Mouse (Mus musculus) MEL (cell line): Measurements from ENCODE around the gene Trim46. TPM values are rescaled to one million over a fixed set of nuclear protein-coding genes. Genes with fewer than 3 reads are reported as not detected.

Experiments used
- polyA plus RNA-seq, 2 experiments: library from polyadenylated mRNA; stranded (reverse) in 1 of 2; unstranded in 1 of 2; fragments of >175 nt in 1 of 2; fragments of >200 nt in 1 of 2; gene quantifications; 2 replicates each; pipeline versions ENCODE4 v1.2.1 to v1.2.4; 2012; ENCODE audit warnings: low replicate concordance in 2 of 2, low read depth in 1 of 2; ENCODE audit not compliant: insufficient read length in 2 of 2, insufficient read depth in 1 of 2, missing spikeins in 1 of 2
- total RNA-seq: library from RNA; depleted of rRNA; stranded (reverse); fragments of 300-350 nt; gene quantifications from 2 replicates; pipeline ENCODE4 v1.2.3, GENCODE M21; 2012; rRNA removed

Trim46 gene
- total and polyA plus RNA-seq, 3 experiments = 3.3 to 7.7 TPM; not detected in 1

Other genes starting within 250 kb of the Trim46 start
- gene Rusc1, start 153.0 kb downstream of the Trim46 start, total RNA-seq = 32.2 and 40.8 TPM in 2 replicates
- 10 to 100 TPM in 1 of 2 experiments, not detected in 1; 58.9 TPM for gene Rusc1, start 153.0 kb downstream of the Trim46 start, polyA plus RNA-seq
- gene Gm43738, start 145.2 kb downstream of the Trim46 start, total RNA-seq = not detected in 2 replicates
- not detected for gene Gm43738, start 145.2 kb downstream of the Trim46 start, polyA plus RNA-seq
- gene Fdps, start 144.3 kb downstream of the Trim46 start, total RNA-seq = 239 and 267 TPM in 2 replicates
- 100 to 1,000 TPM in 1 of 2 experiments, not detected in 1; 226 TPM for gene Fdps, start 144.3 kb downstream of the Trim46 start, polyA plus RNA-seq
- gene Pklr, start 110.2 kb downstream of the Trim46 start, total RNA-seq = 41.1 and 53.2 TPM in 2 replicates
- 100 to 1,000 TPM; 133 to 185 TPM for gene Pklr, start 110.2 kb downstream of the Trim46 start, polyA plus RNA-seq
- 4.0 TPM in 2 replicates for gene Hcn3, start 86.1 kb downstream of the Trim46 start, total RNA-seq
- gene Hcn3, start 86.1 kb downstream of the Trim46 start, polyA plus RNA-seq = 1 to 10 TPM in 1 of 2 experiments, not detected in 1; 7.4 TPM
- gene Clk2, start 81.5 kb downstream of the Trim46 start, total RNA-seq = 27.5 and 28.2 TPM in 2 replicates
- 100 to 1,000 TPM in 1 of 2 experiments, 10 to 100 TPM in 1; 83.6 to 138 TPM for gene Clk2, start 81.5 kb downstream of the Trim46 start, polyA plus RNA-seq
- gene Scamp3, start 68.8 kb downstream of the Trim46 start, total RNA-seq = 78.1 and 101 TPM in 2 replicates
- 100 to 1,000 TPM in 1 of 2 experiments, not detected in 1; 287 TPM for gene Scamp3, start 68.8 kb downstream of the Trim46 start, polyA plus RNA-seq
- gene Fam189b, start 63.2 kb downstream of the Trim46 start, total RNA-seq = 6.2 and 7.0 TPM in 2 replicates
- 10 to 100 TPM in 1 of 2 experiments, not detected in 1; 35.3 TPM for gene Fam189b, start 63.2 kb downstream of the Trim46 start, polyA plus RNA-seq
- 42.8 and 49.1 TPM in 2 replicates for gene Gba, start 43.4 kb downstream of the Trim46 start, total RNA-seq
- 10 to 100 TPM in 1 of 2 experiments, not detected in 1; 55.0 TPM for gene Gba, start 43.4 kb downstream of the Trim46 start, polyA plus RNA-seq
- gene Thbs3, start 31.1 kb downstream of the Trim46 start, total RNA-seq = 1.8 and 3.4 TPM in 2 replicates
- gene Thbs3, start 31.1 kb downstream of the Trim46 start, polyA plus RNA-seq = 1 to 10 TPM in 1 of 2 experiments, not detected in 1; 4.9 TPM
- 312 and 314 TPM in 2 replicates for gene Mtx1, start 19.2 kb downstream of the Trim46 start, total RNA-seq
- gene Mtx1, start 19.2 kb downstream of the Trim46 start, polyA plus RNA-seq = 100 to 1,000 TPM in 1 of 2 experiments, not detected in 1; 369 TPM
- 0.04 and 0.13 TPM in 2 replicates for gene Muc1, start 17.3 kb downstream of the Trim46 start, total RNA-seq
- 1 to 10 TPM in 1 of 2 experiments, not detected in 1; 1.1 TPM for gene Muc1, start 17.3 kb downstream of the Trim46 start, polyA plus RNA-seq
- 171 and 180 TPM in 2 replicates for gene Krtcap2, start 343 bp downstream of the Trim46 start, total RNA-seq
- gene Krtcap2, start 343 bp downstream of the Trim46 start, polyA plus RNA-seq = 100 to 1,000 TPM in 1 of 2 experiments, not detected in 1; 497 TPM
- gene Dpm3, start 13.0 kb upstream of the Trim46 start, total RNA-seq = 246 and 271 TPM in 2 replicates
- gene Dpm3, start 13.0 kb upstream of the Trim46 start, polyA plus RNA-seq = 100 to 1,000 TPM in 1 of 2 experiments, not detected in 1; 237 TPM
- gene Slc50a1, start 24.3 kb upstream of the Trim46 start, total RNA-seq = 17.2 and 22.5 TPM in 2 replicates
- 10 to 100 TPM in 1 of 2 experiments, not detected in 1; 45.9 TPM for gene Slc50a1, start 24.3 kb upstream of the Trim46 start, polyA plus RNA-seq
- gene Efna1, start 34.8 kb upstream of the Trim46 start, total RNA-seq = not detected in 2 replicates
- gene Efna1, start 34.8 kb upstream of the Trim46 start, polyA plus RNA-seq = not detected
- 0.54 and 0.78 TPM in 2 replicates for gene Efna3, start 76.7 kb upstream of the Trim46 start, total RNA-seq
- 1 to 10 TPM in 1 of 2 experiments, not detected in 1; 1.2 TPM for gene Efna3, start 76.7 kb upstream of the Trim46 start, polyA plus RNA-seq
- gene Efna4, start 91.7 kb upstream of the Trim46 start, total RNA-seq = 1.4 and 1.9 TPM in 2 replicates
- 1 to 10 TPM in 1 of 2 experiments, not detected in 1; 4.5 TPM for gene Efna4, start 91.7 kb upstream of the Trim46 start, polyA plus RNA-seq
- 15.3 and 16.9 TPM in 2 replicates for gene Adam15, start 103.7 kb upstream of the Trim46 start, total RNA-seq
- 10 to 100 TPM in 1 of 2 experiments, not detected in 1; 43.2 TPM for gene Adam15, start 103.7 kb upstream of the Trim46 start, polyA plus RNA-seq
- gene Dcst2, start 115.7 kb upstream of the Trim46 start, total RNA-seq = not detected in 2 replicates
- gene Dcst2, start 115.7 kb upstream of the Trim46 start, polyA plus RNA-seq = under 1 TPM in 1 of 2 experiments, not detected in 1; 0.06 TPM
- gene Dcst1, start 118.9 kb upstream of the Trim46 start, total RNA-seq = 0.08 TPM in 1 of 2 replicates, not detected in the other
- under 1 TPM in 1 of 2 experiments, not detected in 1; 0.29 TPM for gene Dcst1, start 118.9 kb upstream of the Trim46 start, polyA plus RNA-seq
- gene Zbtb7b, start 148.5 kb upstream of the Trim46 start, total RNA-seq = 8.1 and 8.5 TPM in 2 replicates
- gene Zbtb7b, start 148.5 kb upstream of the Trim46 start, polyA plus RNA-seq = 10 to 100 TPM in 1 of 2 experiments, not detected in 1; 20.1 TPM
- gene Lenep, start 156.5 kb upstream of the Trim46 start, total RNA-seq = not detected in 2 replicates
- gene Lenep, start 156.5 kb upstream of the Trim46 start, polyA plus RNA-seq = not detected
- 38.0 and 42.9 TPM in 2 replicates for gene Flad1, start 165.6 kb upstream of the Trim46 start, total RNA-seq
- gene Flad1, start 165.6 kb upstream of the Trim46 start, polyA plus RNA-seq = 10 to 100 TPM in 1 of 2 experiments, not detected in 1; 54.2 TPM
- 271 and 292 TPM in 2 replicates for gene Cks1b, start 172.1 kb upstream of the Trim46 start, total RNA-seq
- gene Cks1b, start 172.1 kb upstream of the Trim46 start, polyA plus RNA-seq = 100 to 1,000 TPM; 177 to 438 TPM
- 41.9 and 49.2 TPM in 2 replicates for gene Shc1, start 172.1 kb upstream of the Trim46 start, total RNA-seq
- 10 to 100 TPM in 1 of 2 experiments, not detected in 1; 79.8 TPM for gene Shc1, start 172.1 kb upstream of the Trim46 start, polyA plus RNA-seq
- gene Pygo2, start 183.9 kb upstream of the Trim46 start, total RNA-seq = 50.8 and 61.1 TPM in 2 replicates
- 10 to 100 TPM in 1 of 2 experiments, not detected in 1; 50.3 TPM for gene Pygo2, start 183.9 kb upstream of the Trim46 start, polyA plus RNA-seq
- 4.8 and 7.6 TPM in 2 replicates for gene Pbxip1, start 190.4 kb upstream of the Trim46 start, total RNA-seq
- gene Pbxip1, start 190.4 kb upstream of the Trim46 start, polyA plus RNA-seq = 10 to 100 TPM in 1 of 2 experiments, not detected in 1; 10.7 TPM
- 53.6 and 63.6 TPM in 2 replicates for gene Pmvk, start 208.2 kb upstream of the Trim46 start, total RNA-seq
- gene Pmvk, start 208.2 kb upstream of the Trim46 start, polyA plus RNA-seq = 10 to 100 TPM in 1 of 2 experiments, not detected in 1; 75.7 TPM